Mouse (Mus musculus) left cerebral cortex, adult 9 months (tissue): ENCODE results near the gene Lgsn.

Source experiments
- DNase-seq, 2 experiments: peaks; one replicate each; pipeline ENCODE4 v3.0.0; 2022; ENCODE audit warnings: low spot score in 2 of 2

Lgsn gene

DNA sequence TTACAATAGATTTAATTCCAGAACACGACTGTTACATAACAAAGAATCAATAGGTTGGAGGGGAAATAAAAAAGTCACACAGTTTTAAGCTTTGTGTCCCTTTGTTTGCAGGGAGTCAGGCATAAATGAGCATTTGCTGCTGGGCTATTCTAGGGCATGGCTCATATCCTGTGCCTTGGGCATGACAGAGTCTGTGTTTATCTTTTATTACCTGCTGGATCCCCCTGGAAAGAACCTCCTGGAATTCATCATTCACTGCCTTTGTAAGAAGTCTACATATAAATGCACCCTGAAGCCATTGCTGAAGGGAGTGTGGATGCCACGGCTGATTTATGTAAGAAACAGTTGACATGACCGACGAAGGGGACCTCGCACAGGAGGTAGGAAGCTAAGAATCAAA lies at the start of gene Lgsn:
Lgsn (plus strand) TSS at position 301 of the 400 bp plus-strand sequence.
- DNase-seq = no peak

DNA sequence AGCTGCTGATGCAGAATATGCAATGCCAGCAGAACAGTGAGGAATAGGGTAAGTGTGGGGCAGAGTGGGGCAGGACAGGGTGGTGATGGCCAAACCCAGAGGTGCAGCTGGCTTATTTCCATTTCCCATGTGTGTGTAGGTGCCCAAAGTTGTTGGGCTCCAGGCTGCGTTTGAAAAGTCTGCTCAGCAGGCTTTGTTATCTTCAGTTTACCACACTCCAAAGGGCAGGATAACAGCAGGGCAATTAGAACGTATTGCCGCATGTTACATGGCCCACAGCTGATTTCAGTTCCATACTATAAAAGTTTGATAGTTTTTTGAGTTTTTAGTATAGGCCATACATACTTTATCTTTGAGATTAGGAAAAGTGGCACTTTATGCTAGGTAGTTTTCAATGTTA lies 37.8 kb upstream of the Lgsn start:
- DNase-seq = no peak

DNA sequence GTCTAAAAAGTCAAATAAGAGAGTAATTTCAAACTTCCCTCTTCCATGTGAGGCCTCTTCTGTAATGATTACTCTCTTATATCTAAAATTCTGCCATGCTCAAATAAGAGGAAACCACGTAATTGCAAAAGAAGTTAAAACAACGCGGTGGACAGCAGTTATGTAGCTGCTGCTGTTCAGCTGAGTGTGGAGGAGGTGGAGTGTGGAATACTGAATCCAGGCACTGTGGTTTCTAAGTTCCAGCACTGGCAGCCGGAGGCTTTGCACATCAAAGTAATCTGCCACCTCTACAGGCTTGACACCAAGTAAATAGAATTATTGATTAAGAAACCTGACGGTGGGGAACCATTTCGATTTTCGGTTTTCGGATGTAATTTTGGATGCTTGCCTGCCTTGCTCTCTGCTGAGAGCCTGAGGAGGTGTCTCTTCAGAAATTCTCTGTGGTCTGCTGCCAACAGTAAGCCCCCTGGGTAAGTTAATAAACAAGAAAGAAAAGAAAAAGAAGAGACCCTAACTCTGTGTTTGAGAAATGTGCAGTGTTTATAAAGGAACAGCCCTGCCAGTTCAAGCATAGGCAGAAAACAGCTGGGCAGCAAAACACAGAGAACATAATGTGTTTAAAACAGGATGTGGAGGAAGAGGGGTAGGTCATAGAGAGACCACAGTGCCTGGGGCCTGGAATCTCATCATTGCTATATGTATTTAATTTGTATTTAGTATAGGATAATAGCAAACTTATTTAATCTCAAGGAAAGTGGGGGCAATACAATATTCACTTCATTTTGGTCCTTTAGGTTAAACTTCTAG lies 33.7 kb upstream of the Lgsn start:
- DNase-seq = no peak

DNA sequence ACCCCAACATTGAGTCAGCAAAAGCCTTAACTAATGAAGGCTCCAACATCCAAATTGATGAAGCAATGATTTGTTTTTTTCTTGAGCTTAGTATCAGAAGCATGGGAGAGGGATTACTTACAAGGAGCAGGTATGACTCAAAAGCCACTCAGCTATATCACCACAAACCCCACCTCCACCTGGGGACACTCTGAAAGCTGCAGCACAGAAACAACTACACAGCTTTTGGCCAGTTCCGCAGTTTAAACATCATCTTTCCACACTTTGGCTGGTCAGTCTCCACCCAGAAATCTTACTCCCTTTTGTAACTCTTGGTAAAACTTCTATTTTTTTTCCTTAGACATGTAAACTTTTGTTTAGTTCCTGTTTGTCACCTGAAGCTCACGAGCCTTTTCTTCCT lies 32.6 kb upstream of the Lgsn start:
- no peak for DNase-seq

GRCm38 (mm10) chr1:31149671-31150070 lies 26.5 kb upstream of the Lgsn start:
- peak in 1 of 2 experiments; percentile 22 for DNase-seq

GRCm38 (mm10) chr1:31150546-31150945 lies 25.7 kb upstream of the Lgsn start:
- DNase-seq = no peak

DNA sequence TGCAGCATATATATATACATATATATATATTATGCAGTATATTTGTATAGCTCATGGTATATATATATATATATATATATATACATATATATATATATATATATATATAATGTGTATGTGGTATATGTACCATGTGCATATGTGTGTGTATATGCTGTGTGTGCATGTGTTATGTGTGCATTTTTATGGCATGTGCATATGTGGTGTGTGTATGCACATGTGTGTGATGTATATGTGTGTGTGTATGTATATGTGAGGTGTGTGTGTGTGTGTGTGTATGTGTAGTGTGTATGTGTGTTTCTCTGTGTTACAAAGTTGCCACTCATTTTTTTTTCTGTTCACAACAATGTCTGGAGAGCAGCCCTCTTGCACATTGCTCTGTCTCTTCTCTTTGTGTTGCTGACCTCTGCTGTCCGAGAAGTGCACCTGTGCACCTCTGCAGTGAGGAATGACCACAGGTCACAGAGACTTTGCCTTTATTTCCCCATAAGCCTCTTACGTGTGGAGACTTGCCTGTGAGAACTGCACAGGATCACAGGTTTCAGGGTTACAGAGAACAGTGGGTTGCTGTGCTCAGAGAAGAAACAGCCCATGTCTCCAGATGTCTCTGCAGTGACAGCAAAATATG lies 23.3 kb upstream of the Lgsn start:
- DNase-seq = no peak

- peak; percentile 42 to 77 for DNase-seq
Measured at GRCm38 (mm10) chr1:31153793-31154349, 22.3 kb upstream of the Lgsn start.

DNA sequence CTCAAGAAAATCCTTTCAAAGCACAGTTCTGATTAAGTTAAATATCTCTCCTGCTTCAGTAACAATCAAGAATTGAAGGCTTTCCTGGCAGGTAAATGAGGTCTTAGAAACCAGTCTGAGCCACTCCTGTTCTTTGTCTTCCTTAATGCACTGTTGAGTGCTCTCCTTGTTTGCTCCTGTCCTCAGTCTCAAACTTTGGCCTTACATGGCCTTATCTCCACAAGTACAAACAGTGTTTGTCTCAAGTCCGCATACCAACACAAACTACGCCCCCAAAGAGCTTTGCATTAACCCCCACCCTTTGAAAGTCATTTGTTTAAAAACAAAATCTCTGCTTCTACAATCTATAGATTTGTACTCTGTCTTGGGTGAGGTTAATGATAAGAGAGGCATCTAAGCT lies 20.0 kb upstream of the Lgsn start:
- DNase-seq = no peak

DNA sequence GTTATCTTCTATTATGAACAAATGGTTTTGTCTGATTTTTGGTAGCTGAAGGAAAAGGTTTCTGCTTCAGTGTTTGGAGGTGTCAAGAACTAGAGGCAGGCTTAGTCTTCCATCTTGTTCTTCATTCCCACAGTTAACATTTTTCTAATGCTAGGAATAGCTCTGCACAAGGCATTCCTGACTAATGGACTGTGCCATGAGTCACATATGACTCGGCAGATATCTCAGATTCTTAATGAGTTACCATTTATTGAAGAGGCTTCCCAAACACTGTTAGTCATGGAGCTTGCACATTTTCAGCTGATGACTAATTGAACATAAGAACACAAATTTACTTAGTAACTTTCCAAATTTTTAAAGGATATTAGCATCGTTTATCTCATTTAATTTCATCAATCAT lies 19.3 kb upstream of the Lgsn start:
- peak in 1 of 2 experiments; percentile 16 for DNase-seq

GRCm38 (mm10) chr1:31164527-31165189 lies 11.5 kb upstream of the Lgsn start:
- DNase-seq = no peak

DNA sequence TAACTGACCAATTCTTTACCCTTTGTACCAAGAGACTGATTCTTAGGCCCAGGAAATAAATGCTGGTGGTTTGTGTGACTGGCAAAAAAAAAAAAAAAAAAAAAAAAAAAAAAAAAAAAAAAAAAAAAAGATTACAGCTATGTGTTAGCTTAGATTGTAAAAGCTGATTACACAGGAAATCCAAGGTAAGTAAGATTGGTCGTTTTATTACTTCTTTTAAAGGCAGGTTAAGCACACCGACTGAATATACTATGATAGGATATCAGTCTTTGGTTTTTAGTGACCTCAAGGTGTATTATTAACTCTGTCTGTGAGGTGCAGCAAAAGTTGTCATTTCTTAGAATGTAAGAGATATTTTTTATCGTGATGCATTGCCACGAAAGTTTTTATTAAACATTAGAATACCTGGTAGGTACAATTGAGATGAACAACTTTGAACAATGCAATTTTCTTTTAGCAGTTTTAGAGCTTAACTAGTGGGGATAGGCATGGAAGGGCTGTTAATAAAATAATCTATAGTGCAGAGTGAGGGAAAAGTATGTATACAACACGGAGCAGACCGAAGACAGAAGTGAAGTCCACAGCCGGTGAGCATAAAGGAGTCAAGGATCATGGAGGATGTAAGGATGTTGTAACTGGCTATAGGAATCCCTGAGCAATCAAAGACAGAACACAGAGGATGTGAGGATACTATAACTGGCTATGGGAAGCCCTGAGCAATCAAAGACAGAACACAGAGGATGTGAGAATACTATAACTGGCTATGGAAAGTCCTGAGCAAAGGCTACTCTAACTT lies 10.7 kb upstream of the Lgsn start:
- no peak for DNase-seq

DNA sequence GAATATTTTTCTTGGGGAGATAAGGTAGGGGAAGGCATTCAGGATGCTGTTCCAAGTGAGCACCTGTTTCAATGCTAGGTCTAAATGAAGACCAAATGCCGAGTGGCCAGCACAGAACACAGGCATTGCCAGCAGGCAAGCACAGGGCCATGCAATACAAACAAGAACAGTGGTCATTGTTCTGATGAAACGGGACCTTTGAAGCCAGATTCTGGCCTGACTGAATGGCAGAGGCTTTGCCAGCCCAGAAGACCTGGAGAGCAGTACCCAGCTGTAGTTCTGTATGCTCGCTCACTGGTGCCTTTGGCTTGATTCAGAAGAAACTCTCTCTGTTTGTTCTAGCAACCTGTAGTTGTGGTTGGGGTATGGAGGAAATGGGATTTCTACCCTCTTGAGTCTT lies 800 bp upstream of the Lgsn start:
- DNase-seq = no peak

DNA sequence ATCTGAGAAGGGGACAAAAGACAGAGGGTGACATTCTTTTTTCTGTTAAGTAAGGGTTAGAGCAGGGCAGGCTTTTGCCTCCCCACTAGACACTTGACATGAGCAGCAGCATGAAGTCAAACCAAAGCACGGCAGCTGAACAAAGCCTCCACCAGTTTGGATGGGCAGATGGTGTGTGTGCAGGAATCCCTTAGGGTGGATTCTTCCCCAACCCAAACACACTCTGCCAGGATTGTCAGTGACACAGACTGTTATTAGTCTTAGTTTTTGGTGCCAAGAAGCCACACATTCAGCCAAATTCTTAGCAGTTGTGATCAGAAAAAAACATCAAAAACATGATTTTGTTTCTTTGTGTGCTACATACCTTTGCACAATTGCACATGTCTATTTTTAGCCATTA lies 2.1 kb downstream of the Lgsn start:
- no peak for DNase-seq

DNA sequence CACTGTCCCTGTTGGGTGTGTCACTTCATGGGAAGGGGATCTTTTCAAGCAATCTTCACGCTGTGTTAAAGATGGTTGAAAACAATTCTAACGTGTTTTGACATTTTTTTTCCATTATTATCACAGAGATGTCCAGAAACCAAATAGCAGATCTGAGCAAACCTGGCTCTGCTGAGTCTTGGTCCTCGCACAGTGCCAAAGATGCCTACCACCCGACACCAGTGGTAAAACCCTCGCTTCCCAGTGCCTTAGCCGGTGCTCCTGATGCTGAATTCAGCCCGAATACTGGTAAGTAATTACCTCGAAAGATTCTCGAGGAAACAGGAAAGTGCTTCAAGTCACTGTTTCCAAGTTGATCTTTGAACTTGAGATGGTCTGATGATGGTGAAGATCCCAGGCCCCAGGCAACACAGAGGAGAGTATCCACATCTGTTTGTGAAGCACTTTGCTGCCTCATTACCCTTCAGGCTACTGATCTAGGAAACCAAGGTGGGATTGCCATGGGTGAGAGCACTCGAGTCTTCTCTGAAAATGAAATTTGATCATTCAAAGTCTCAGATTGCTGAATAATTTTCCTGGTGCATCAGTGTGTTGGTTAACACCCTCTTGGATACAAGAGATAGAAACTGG lies 14.2 kb downstream of the Lgsn start:
- no peak for DNase-seq

DNA sequence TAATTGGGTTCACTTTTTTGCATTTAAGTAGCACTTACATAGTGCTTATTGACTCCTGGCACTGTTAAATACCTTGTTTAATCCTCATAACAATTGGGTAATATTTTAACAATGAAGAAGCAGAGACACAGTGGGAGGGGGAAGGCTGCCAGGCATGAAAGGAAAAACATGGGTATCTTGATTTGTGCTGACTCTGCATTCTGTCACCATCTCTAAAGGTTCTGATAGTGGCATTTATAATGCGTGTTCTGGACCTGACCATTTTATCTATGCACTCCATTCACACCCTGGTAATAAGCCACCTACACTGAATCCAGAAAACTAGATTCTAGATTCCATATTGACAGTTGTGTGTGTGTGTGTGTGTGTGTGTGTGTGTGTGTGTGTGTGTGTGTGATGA lies 19.4 kb downstream of the Lgsn start:
- no peak for DNase-seq

DNA sequence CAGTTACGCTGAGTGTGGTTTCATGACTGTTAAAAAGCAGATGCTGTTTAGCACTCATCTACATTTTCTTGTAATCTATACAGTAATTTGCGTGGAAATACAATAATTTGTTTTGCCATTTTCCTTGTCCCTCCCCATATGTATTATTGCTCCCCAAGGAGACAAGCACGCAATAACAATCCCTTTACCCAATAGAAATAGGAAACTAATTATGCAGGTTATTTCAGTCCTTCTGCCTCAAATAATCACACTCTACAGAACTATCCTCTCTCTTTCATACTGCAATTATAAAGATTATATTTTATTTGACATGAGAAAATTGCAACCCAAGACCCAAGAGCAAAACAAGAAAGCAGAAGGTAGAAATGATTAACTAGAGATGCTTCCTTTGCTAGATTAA lies 20.8 kb downstream of the Lgsn start:
- DNase-seq = no peak

- DNase-seq = peak in 1 of 2 experiments; percentile 56
Measured at GRCm38 (mm10) chr1:31203771-31204170, 27.6 kb downstream of the Lgsn start.

- no peak for DNase-seq
Measured at GRCm38 (mm10) chr1:31205346-31205745, 29.1 kb downstream of the Lgsn start.

DNA sequence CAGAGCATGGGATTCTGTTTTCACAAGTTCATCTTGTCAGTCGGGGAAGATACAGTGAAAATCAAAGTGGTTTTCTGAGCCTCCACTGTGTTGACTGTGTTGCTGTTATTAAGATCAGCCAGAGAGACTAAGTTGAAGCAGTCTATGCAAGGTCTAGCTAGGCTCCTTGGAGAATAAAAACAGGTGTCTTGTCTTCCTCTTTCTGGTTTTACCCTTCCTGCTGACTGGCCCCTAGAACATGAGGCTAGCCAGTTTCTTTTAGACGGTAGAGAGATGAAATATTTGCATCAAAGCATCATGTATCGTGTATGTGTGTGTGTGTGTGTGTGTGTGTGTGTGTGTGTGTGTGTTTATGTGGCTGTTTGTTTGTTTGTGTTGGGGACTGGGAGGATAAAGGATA lies 29.6 kb downstream of the Lgsn start:
- no peak for DNase-seq

DNA sequence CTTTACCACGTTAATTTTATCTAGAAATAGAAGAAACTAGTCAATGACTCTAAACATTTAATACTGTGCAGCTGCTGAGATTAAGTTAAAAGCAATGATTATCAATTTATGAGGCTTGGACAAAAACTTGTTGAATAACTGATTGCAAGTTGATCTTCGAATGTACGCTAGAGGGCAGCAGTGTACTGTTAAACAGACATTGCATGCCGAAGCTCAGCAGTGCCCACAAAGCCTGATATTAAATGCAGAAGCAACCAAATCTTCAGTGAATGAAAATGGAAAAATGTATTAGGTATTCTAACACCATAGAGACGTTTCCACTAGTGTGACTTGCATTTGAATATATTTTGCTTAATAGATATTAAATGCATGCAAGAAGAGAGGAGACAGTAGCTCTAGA lies 33.9 kb downstream of the Lgsn start:
- DNase-seq = peak in 1 of 2 experiments; percentile 62
